Mouse (Mus musculus): Measurements from ENCODE around the gene Mylpf. TPM values are rescaled to one million over a fixed set of nuclear protein-coding genes. Genes with fewer than 3 reads are reported as not detected.
"Not testable (repeated sequence)": the region's sequence is repeated elsewhere in the genome, so short reads cannot be mapped to it uniquely, and the experiment has no call there.

The Mylpf gene
- total and polyA plus RNA-seq, 3 experiments: 0.94 to 2.8 TPM; not detected in 1

GRCm38 (mm10) chr7:127234777-127235176 lies 26.1 kb downstream of the Mylpf start:
- H3K9me3 ChIP-seq (replicated peaks): no peaks in the 10 kb centered on the region
- peaks cover 65% of the 10 kb centered on the region for H3K36me3 ChIP-seq (replicated peaks)
- ATAC-seq (ENCODE audit: extremely low read depth, insufficient number of reproducible peaks, low FRiP score, poor library complexity, severe bottlenecking) (no peak), DNase-seq (ENCODE audit: low spot score) (no peak)
- TF ChIP-seq POLR2AphosphoS5 (IDR thresholded peaks at IDR 0.05; ENCODE audit: insufficient replicate concordance, low read depth, low read length) (no peak), TAL1 (conservative IDR thresholded peaks at IDR 0.05; ENCODE audit: low read depth, low read length) (no peak), CTCF (IDR thresholded peaks at IDR 0.05; ENCODE audit: low read depth, low read length) (no peak), GATA1 (IDR thresholded peaks at IDR 0.05; ENCODE audit: borderline replicate concordance, low read length) (no peak), GATA2 (IDR thresholded peaks at IDR 0.05; ENCODE audit: borderline replicate concordance, low read depth, low read length) (no peak)
- H3K4me3 ChIP-seq (ENCODE audit: low read depth, low read length): no peak overlapping the region
- H3K4me1 ChIP-seq (ENCODE audit: insufficient read depth, low read depth, low read length): peaks cover 52% of the 10 kb centered on the region
- H3K27me3 ChIP-seq (ENCODE audit: insufficient read depth, low read length): no peaks in the 10 kb centered on the region

GRCm38 (mm10) chr7:127243361-127243867 lies 34.7 kb downstream of the Mylpf start:
- H3K36me3 ChIP-seq (replicated peaks): peaks cover 42% of the 10 kb centered on the region
- TF ChIP-seq TAL1 (conservative IDR thresholded peaks at IDR 0.05; ENCODE audit: low read depth, low read length) (no peak), POLR2AphosphoS5 (IDR thresholded peaks at IDR 0.05; ENCODE audit: insufficient replicate concordance, low read depth, low read length) (no peak), GATA1 (IDR thresholded peaks at IDR 0.05; ENCODE audit: borderline replicate concordance, low read length) (no peak), GATA2 (IDR thresholded peaks at IDR 0.05; ENCODE audit: borderline replicate concordance, low read depth, low read length) (no peak), CTCF (IDR thresholded peaks at IDR 0.05; ENCODE audit: low read depth, low read length) (no peak)
- H3K27me3 ChIP-seq (ENCODE audit: insufficient read depth, low read length): no peaks in the 10 kb centered on the region
- H3K4me3 ChIP-seq (ENCODE audit: low read depth, low read length): peak overlapping the region; percentile 79; the same call in 1 of the 2 replicates
- H3K9me3 ChIP-seq (replicated peaks): no peaks in the 10 kb centered on the region
- H3K4me1 ChIP-seq (ENCODE audit: insufficient read depth, low read depth, low read length): peaks cover 41% of the 10 kb centered on the region
- no peak for ATAC-seq (ENCODE audit: extremely low read depth, insufficient number of reproducible peaks, low FRiP score, poor library complexity, severe bottlenecking)
- DNase-seq (ENCODE audit: low spot score): no peak

- peak; percentile 98 for DNase-seq (ENCODE audit: low spot score)
- Histone ChIP-seq H3K4me3 (ENCODE audit: low read depth, low read length) (peak within 1 kb of the TSS; percentile 79), H3K27me3 (ENCODE audit: insufficient read depth, low read length) (no peaks in the 10 kb centered on the region), H3K4me1 (ENCODE audit: insufficient read depth, low read depth, low read length) (peaks cover 41% of the 10 kb centered on the region), H3K9me3 (replicated peaks) (no peaks in the 10 kb centered on the region), H3K36me3 (replicated peaks) (peaks cover 40% of the 10 kb centered on the region)
- TF ChIP-seq CTCF (IDR thresholded peaks at IDR 0.05; ENCODE audit: low read depth, low read length) (no peak), POLR2AphosphoS5 (IDR thresholded peaks at IDR 0.05; ENCODE audit: insufficient replicate concordance, low read depth, low read length) (no peak), TAL1 (conservative IDR thresholded peaks at IDR 0.05; ENCODE audit: low read depth, low read length) (no peak), GATA2 (IDR thresholded peaks at IDR 0.05; ENCODE audit: borderline replicate concordance, low read depth, low read length) (no peak), GATA1 (IDR thresholded peaks at IDR 0.05; ENCODE audit: borderline replicate concordance, low read length) (no peak)
- peak; percentile 78 for ATAC-seq (ENCODE audit: extremely low read depth, insufficient number of reproducible peaks, low FRiP score, poor library complexity, severe bottlenecking)
Observed at GRCm38 (mm10) chr7:127243870-127244657, 35.4 kb downstream of the Mylpf start, which contains the start of gene Zfp771. Zfp771 (plus strand) TSS chr7:127244274.

GRCm38 (mm10) chr7:127244658-127245510 lies 36.2 kb downstream of the Mylpf start:
- ATAC-seq (ENCODE audit: extremely low read depth, insufficient number of reproducible peaks, low FRiP score, poor library complexity, severe bottlenecking): 0 out of 2 replicates have a peak, but pooled peaks have one; percentile 16
- no peak for TF ChIP-seq CTCF (IDR thresholded peaks at IDR 0.05; ENCODE audit: low read depth, low read length)
- TF ChIP-seq GATA1 (IDR thresholded peaks at IDR 0.05; ENCODE audit: borderline replicate concordance, low read length): no peak
- no peak for TF ChIP-seq POLR2AphosphoS5 (IDR thresholded peaks at IDR 0.05; ENCODE audit: insufficient replicate concordance, low read depth, low read length)
- TF ChIP-seq TAL1 (conservative IDR thresholded peaks at IDR 0.05; ENCODE audit: low read depth, low read length): no peak
- no peak for TF ChIP-seq GATA2 (IDR thresholded peaks at IDR 0.05; ENCODE audit: borderline replicate concordance, low read depth, low read length)
- Histone ChIP-seq H3K27me3 (ENCODE audit: insufficient read depth, low read length) (no peaks in the 10 kb centered on the region), H3K36me3 (replicated peaks) (peaks cover 46% of the 10 kb centered on the region), H3K4me1 (ENCODE audit: insufficient read depth, low read depth, low read length) (peaks cover 48% of the 10 kb centered on the region), H3K4me3 (ENCODE audit: low read depth, low read length) (peak overlapping the region; percentile 79), H3K9me3 (replicated peaks) (no peaks in the 10 kb centered on the region)
- DNase-seq (ENCODE audit: low spot score): peak; percentile 50

- not testable (repeated sequence) for ATAC-seq (ENCODE audit: extremely low read depth, insufficient number of reproducible peaks, low FRiP score, poor library complexity, severe bottlenecking); H3K4me3 ChIP-seq (ENCODE audit: low read depth, low read length); H3K9me3 ChIP-seq (replicated peaks); H3K27me3 ChIP-seq (ENCODE audit: insufficient read depth, low read length); DNase-seq (ENCODE audit: low spot score)
- H3K36me3 ChIP-seq (replicated peaks): peaks cover 77% of the 10 kb centered on the region
- peaks cover 63% of the 10 kb centered on the region for H3K4me1 ChIP-seq (ENCODE audit: insufficient read depth, low read depth, low read length)
Observed at GRCm38 (mm10) chr7:127250511-127250910, 41.8 kb downstream of the Mylpf start.

- TF ChIP-seq GATA2 (IDR thresholded peaks at IDR 0.05; ENCODE audit: borderline replicate concordance, low read depth, low read length) (no peak), TAL1 (conservative IDR thresholded peaks at IDR 0.05; ENCODE audit: low read depth, low read length) (no peak), POLR2AphosphoS5 (IDR thresholded peaks at IDR 0.05; ENCODE audit: insufficient replicate concordance, low read depth, low read length) (no peak), CTCF (IDR thresholded peaks at IDR 0.05; ENCODE audit: low read depth, low read length) (peak; percentile 56; the same call in 1 of the 2 replicates), GATA1 (IDR thresholded peaks at IDR 0.05; ENCODE audit: borderline replicate concordance, low read length) (no peak)
- no peak for DNase-seq (ENCODE audit: low spot score)
- Histone ChIP-seq H3K4me3 (ENCODE audit: low read depth, low read length) (no peak overlapping the region), H3K27me3 (ENCODE audit: insufficient read depth, low read length) (no peaks in the 10 kb centered on the region), H3K4me1 (ENCODE audit: insufficient read depth, low read depth, low read length) (peaks cover 57% of the 10 kb centered on the region), H3K36me3 (replicated peaks) (peaks cover 77% of the 10 kb centered on the region), H3K9me3 (replicated peaks) (no peaks in the 10 kb centered on the region)
- no peak for ATAC-seq (ENCODE audit: extremely low read depth, insufficient number of reproducible peaks, low FRiP score, poor library complexity, severe bottlenecking)
Observed at GRCm38 (mm10) chr7:127252414-127252813, 43.7 kb downstream of the Mylpf start.

Measured in G1E (cell line).